Mouse (Mus musculus) thymus, adult 18-20 months (tissue): ENCODE measurements around the gene Ints14.

Source experiments
- DNase-seq, 2 experiments: peaks; one replicate each; pipeline ENCODE4 v3.0.0; 2022; ENCODE audit warnings: mixed read lengths in 2 of 2

Ints14 gene

GRCm38 (mm10) chr9:64960117-64960977 lies at the start of gene Ints14:
Gene Ints14, plus strand, starts transcription at chr9:64960905.
- DNase-seq, result peak; percentile 86 to 90

GRCm38 (mm10) chr9:64913406-64913805 lies 47.3 kb upstream of the Ints14 start:
- DNase-seq, result no peak

- DNase-seq, result no peak
Measured at GRCm38 (mm10) chr9:64913973-64914372, 46.7 kb upstream of the Ints14 start.

GRCm38 (mm10) chr9:64914629-64915028 lies 46.1 kb upstream of the Ints14 start:
- no peak for DNase-seq

GRCm38 (mm10) chr9:64918560-64918959 lies 42.1 kb upstream of the Ints14 start:
- DNase-seq, result no peak

- DNase-seq, result no peak
Measured at GRCm38 (mm10) chr9:64925771-64926170, 34.9 kb upstream of the Ints14 start.

- no peak for DNase-seq
Measured at GRCm38 (mm10) chr9:64926201-64926991, 34.3 kb upstream of the Ints14 start.

GRCm38 (mm10) chr9:64930256-64930655 lies 30.4 kb upstream of the Ints14 start:
- no peak for DNase-seq

GRCm38 (mm10) chr9:64931751-64932610 lies 28.7 kb upstream of the Ints14 start:
- DNase-seq, result no peak

- DNase-seq, result no peak
Measured at GRCm38 (mm10) chr9:64934015-64934754, 26.5 kb upstream of the Ints14 start.

GRCm38 (mm10) chr9:64936508-64936907 lies 24.2 kb upstream of the Ints14 start:
- DNase-seq, result peak in 1 of 2 experiments; percentile 32

GRCm38 (mm10) chr9:64937491-64937890 lies 23.2 kb upstream of the Ints14 start:
- no peak for DNase-seq

- no peak for DNase-seq
Measured at GRCm38 (mm10) chr9:64938535-64938934, 22.2 kb upstream of the Ints14 start.

GRCm38 (mm10) chr9:64939281-64939680 lies 21.4 kb upstream of the Ints14 start:
- DNase-seq, result no peak

- DNase-seq, result no peak
Measured at GRCm38 (mm10) chr9:64939790-64940189, 20.9 kb upstream of the Ints14 start.

GRCm38 (mm10) chr9:64940731-64941346 lies 19.9 kb upstream of the Ints14 start:
- no peak for DNase-seq

GRCm38 (mm10) chr9:64941650-64942049 lies 19.1 kb upstream of the Ints14 start:
- no peak for DNase-seq

- no peak for DNase-seq
Measured at GRCm38 (mm10) chr9:64943997-64944396, 16.7 kb upstream of the Ints14 start.

GRCm38 (mm10) chr9:64947483-64948095 lies 13.1 kb upstream of the Ints14 start:
- DNase-seq, result no peak

- no peak for DNase-seq
Measured at GRCm38 (mm10) chr9:64951161-64951657, 9.5 kb upstream of the Ints14 start, which contains the start of gene Slc24a1. Gene Slc24a1, minus strand, starts transcription at chr9:64951607.

- no peak for DNase-seq
Measured at GRCm38 (mm10) chr9:64952055-64952454, 8.7 kb upstream of the Ints14 start.
